Mouse (Mus musculus): ENCODE data around the gene Foxp2. TPM values are rescaled to one million over a fixed set of nuclear protein-coding genes. Genes with fewer than 3 reads are reported as not detected.

The Foxp2 gene
- polyA plus RNA-seq, 1 experiment from 2014 or later: 18.2 TPM

GRCm38 (mm10) chr6:15415099-15415498 is 514.0 kb downstream of the Foxp2 start:
- Histone ChIP-seq H3K4me1 (peaks cover 51% of the 10 kb centered on the region), H3K27ac (no peak overlapping the region), H3K4me3 (no peak overlapping the region), H3K27me3 (ENCODE audit: poor library complexity, severe bottlenecking) (peaks cover 9% of the 10 kb centered on the region), H3K9me3 (no peaks in the 10 kb centered on the region), H3K36me3 (replicated peaks) (0 out of 2 replicates have a peak, but pooled peaks cover 2% of the 10 kb centered on the region)
- 33% methylated on average over 4 of the region's 4 CpGs for WGBS
- DNase-seq (ENCODE audit: extremely low spot score, low spot score): no peak

GRCm38 (mm10) chr6:15459701-15460100 is 558.6 kb downstream of the Foxp2 start:
- 84% methylated on average over 2 of the region's 2 CpGs for WGBS
- Histone ChIP-seq H3K27me3 (ENCODE audit: poor library complexity, severe bottlenecking) (no peaks in the 10 kb centered on the region), H3K4me1 (no peaks in the 10 kb centered on the region), H3K27ac (no peak overlapping the region), H3K4me3 (no peak overlapping the region), H3K36me3 (replicated peaks) (no peaks in the 10 kb centered on the region), H3K9me3 (no peaks in the 10 kb centered on the region)
- DNase-seq (ENCODE audit: extremely low spot score, low spot score): no peak

GRCm38 (mm10) chr6:15463390-15463789 is 562.2 kb downstream of the Foxp2 start:
- Histone ChIP-seq H3K4me1 (peaks cover 7% of the 10 kb centered on the region), H3K36me3 (replicated peaks) (no peaks in the 10 kb centered on the region), H3K4me3 (no peak overlapping the region), H3K27me3 (ENCODE audit: poor library complexity, severe bottlenecking) (no peaks in the 10 kb centered on the region), H3K9me3 (no peaks in the 10 kb centered on the region), H3K27ac (no peak overlapping the region)
- 87% methylated on average over 2 of the region's 2 CpGs for WGBS
- DNase-seq (ENCODE audit: extremely low spot score, low spot score): no peak

- no peaks in the 10 kb centered on the region for H3K9me3 ChIP-seq
- no peaks in the 10 kb centered on the region for H3K27me3 ChIP-seq (ENCODE audit: poor library complexity, severe bottlenecking)
- no peak overlapping the region for H3K4me3 ChIP-seq
- DNase-seq (ENCODE audit: extremely low spot score, low spot score): no peak
- 82% methylated on average over 3 of the region's 3 CpGs for WGBS
- H3K36me3 ChIP-seq (replicated peaks): no peaks in the 10 kb centered on the region
- peaks cover 7% of the 10 kb centered on the region for H3K4me1 ChIP-seq
- no peak overlapping the region for H3K27ac ChIP-seq
Measured at GRCm38 (mm10) chr6:15465471-15465870, 564.3 kb downstream of the Foxp2 start.

- H3K9me3 ChIP-seq: no peaks in the 10 kb centered on the region
Measured at GRCm38 (mm10) chr6:15466634-15467033, 565.5 kb downstream of the Foxp2 start.

GRCm38 (mm10) chr6:15486909-15487308 is 585.8 kb downstream of the Foxp2 start:
- Histone ChIP-seq H3K4me1 (no peaks in the 10 kb centered on the region), H3K4me3 (no peak overlapping the region), H3K27ac (no peak overlapping the region), H3K9me3 (no peaks in the 10 kb centered on the region), H3K36me3 (replicated peaks) (no peaks in the 10 kb centered on the region), H3K27me3 (ENCODE audit: poor library complexity, severe bottlenecking) (no peaks in the 10 kb centered on the region)
- no peak for DNase-seq (ENCODE audit: extremely low spot score, low spot score)
- 82% methylated on average over 2 of the region's 2 CpGs for WGBS

More at GRCm38 (mm10) chr6:15466634-15467033, 565.5 kb downstream of the Foxp2 start:
- 81% methylated on average over 1 of the region's 1 CpGs for WGBS
- Histone ChIP-seq H3K27ac (no peak overlapping the region), H3K4me1 (peaks cover 7% of the 10 kb centered on the region), H3K27me3 (ENCODE audit: poor library complexity, severe bottlenecking) (no peaks in the 10 kb centered on the region), H3K36me3 (replicated peaks) (no peaks in the 10 kb centered on the region), H3K4me3 (no peak overlapping the region)
- no peak for DNase-seq (ENCODE audit: extremely low spot score, low spot score)

Small RNA genes within 50 kb of the gene (microRNA-seq; reads per million reads assigned to microRNA genes)
- not detected for gene Gm25470

Other genes starting within 250 kb of the Foxp2 start
- gene Ppp1r3a, start 146.1 kb upstream of the Foxp2 start, polyA plus RNA-seq (2016; fragmentation: Nextera tagmentation; extraction: Ambion mirVana): not detected in 2 replicates